Mouse (Mus musculus) testis, adult 2 months (tissue): ENCODE measurements around the gene Spink8.

ENCODE experiments used
- CTCF ChIP-seq: fragments of 200-500 bp; IDR thresholded peaks from 2 replicates; pipeline ENCODE4 v1.5.1; 2012; ENCODE audit warnings: low read depth, mild to moderate bottlenecking, inconsistent platforms, low read length, moderate library complexity; ENCODE audit not compliant: control insufficient read depth, insufficient read depth, insufficient replicate concordance
- POLR2A ChIP-seq: fragments of 200-500 bp; IDR thresholded peaks from 2 replicates; pipeline ENCODE4 v1.6.1; 2012; ENCODE audit warnings: low read depth, mild to moderate bottlenecking, inconsistent platforms, low read length, moderate library complexity; ENCODE audit not compliant: control insufficient read depth

DNA sequence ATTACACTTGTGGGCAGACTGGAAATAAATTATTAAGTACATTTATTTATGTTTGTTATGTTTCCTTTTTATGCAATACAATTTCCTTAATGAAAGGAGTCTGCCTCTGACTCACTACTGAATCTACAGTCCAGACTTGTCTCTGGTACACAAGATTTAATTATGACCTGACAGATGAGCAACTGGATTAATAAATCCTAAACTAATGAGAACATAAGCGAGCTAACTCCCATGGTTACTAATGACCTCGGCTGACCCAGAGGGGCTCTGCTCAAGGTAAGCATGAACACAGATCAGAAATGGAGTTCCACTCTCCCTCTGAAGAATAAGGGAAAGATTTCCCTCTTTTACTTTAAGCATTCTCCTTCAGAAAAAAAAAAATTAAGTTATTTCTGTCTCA, 16.9 kb upstream of the Spink8 start:
- TF ChIP-seq CTCF = no peak
- TF ChIP-seq POLR2A = no peak
